Mouse (Mus musculus): ENCODE data around the gene Gm29554. TPM values are rescaled to one million over a fixed set of nuclear protein-coding genes. Genes with fewer than 3 reads are reported as not detected.
"Not testable (repeated sequence)": the region's sequence is repeated elsewhere in the genome, so short reads cannot be mapped to it uniquely, and the experiment has no call there.

Gm29554 gene
- not detected in 2 replicates for polyA plus RNA-seq (2014; fragmentation: Nextera tagmentation; extraction: Ambion mirVana)

- ATAC-seq (ENCODE audit: low FRiP score, low TSS enrichment); H3K36me3 ChIP-seq (ENCODE audit: control insufficient read depth, insufficient read depth, low read length); H3K4me3 ChIP-seq (ENCODE audit: low read length); H3K9ac ChIP-seq (ENCODE audit: low read depth, low read length); H3K27me3 ChIP-seq (ENCODE audit: control insufficient read depth, insufficient read depth, low read length); H3K9me3 ChIP-seq (ENCODE audit: control insufficient read depth, low read length); H3K4me2 ChIP-seq (replicated peaks; ENCODE audit: low read depth, low read length); H3K27ac ChIP-seq (ENCODE audit: low read depth, low read length); H3K4me1 ChIP-seq (ENCODE audit: control insufficient read depth, insufficient read depth, low read length): not testable (repeated sequence)
- no CpG with 5 or more reads among the region's 6 CpGs for WGBS
Measured at GRCm38 (mm10) chrY:12273632-12274031, at the start of gene Gm29554. Gene Gm29554, plus strand, starts transcription at chrY:12273932.

Other genes starting within 250 kb of the Gm29554 start
- not detected in 2 replicates for gene Gm20812, start 108.0 kb downstream of the Gm29554 start, polyA plus RNA-seq (2014; fragmentation: Nextera tagmentation; extraction: Ambion mirVana)

Measured in kidney, embryonic 14.5 days (tissue).